Mouse (Mus musculus) bone marrow macrophage, adult 2 months (primary cell): ENCODE measurements around the gene Aup1.

Experiments
- CTCF ChIP-seq: IDR thresholded peaks from 2 replicates; pipeline ENCODE4 v1.5.1; 2012; ENCODE audit warnings: low read depth, mild to moderate bottlenecking, low read length, moderate library complexity
- POLR2A ChIP-seq: IDR thresholded peaks from 2 replicates; pipeline ENCODE4 v1.6.1; 2012; ENCODE audit warnings: mild to moderate bottlenecking, low read depth, low read length, borderline replicate concordance

DNA sequence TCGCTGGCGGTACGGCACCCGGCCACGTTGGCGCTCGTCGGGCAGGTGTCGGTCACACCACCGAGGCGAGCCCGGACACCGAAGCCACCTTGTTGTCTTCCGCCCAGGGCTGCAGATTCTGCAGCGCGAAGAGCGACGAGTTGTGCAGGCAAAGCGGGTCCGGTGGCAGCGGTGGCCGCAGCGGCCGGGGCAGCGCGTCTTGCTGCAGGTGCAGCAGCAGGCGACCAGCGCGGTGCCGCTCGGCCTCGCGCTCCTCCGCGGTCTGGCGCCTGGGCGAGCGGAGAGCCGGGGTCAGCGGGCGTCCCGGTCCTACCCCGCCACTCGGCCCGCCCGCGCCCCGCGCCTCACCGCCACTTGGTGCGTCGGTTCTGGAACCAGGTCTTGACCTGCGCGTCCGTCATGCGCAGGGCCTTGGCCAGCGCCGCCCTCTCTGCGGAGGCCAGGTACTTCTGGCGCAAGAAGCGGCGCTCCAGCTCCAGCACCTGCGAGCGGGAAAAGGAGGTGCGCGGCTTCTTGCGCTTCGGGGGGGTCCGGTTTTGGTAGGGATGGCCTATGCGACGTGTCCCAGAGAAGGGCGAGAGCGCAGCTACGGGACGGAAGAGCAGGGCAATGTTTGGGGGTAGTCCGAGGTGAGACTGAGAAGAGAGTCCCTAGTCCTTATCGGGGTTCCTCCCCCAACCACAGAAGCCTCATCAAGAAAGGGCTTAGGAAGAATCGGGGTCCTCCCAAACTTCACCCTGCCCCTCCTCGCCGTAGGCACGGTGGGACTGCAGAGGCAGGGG is 14.6 kb downstream of the Aup1 start:
- no peak for TF ChIP-seq CTCF
- no peak for TF ChIP-seq POLR2A
